Mouse (Mus musculus) myocyte (in vitro differentiated cells): ENCODE results near the gene Snapc5.

Experiments
- CEBPB ChIP-seq: IDR thresholded peaks from 2 replicates; pipeline ENCODE4 v1.6.1; 2011; ENCODE audit warnings: mild to moderate bottlenecking, moderate library complexity; ENCODE audit not compliant: poor library complexity, insufficient read depth, severe bottlenecking
- E2F4 ChIP-seq: IDR thresholded peaks from one replicate; pipeline ENCODE4 v1.6.1; 2011; ENCODE audit warnings: mild to moderate bottlenecking, control low read depth, moderate library complexity; ENCODE audit not compliant: insufficient read depth
- MYOD1 ChIP-seq, 3 experiments: IDR thresholded peaks; one replicate each; pipeline ENCODE4 v1.6.1; 2011; ENCODE audit warnings: control low read depth in 2 of 3, low read depth in 2 of 3, mild to moderate bottlenecking in 2 of 3, moderate library complexity in 1 of 3; ENCODE audit not compliant: insufficient read length in 2 of 3, control insufficient read depth in 1 of 3
- POLR2A ChIP-seq: IDR thresholded peaks from one replicate; pipeline ENCODE4 v1.6.1; 2011; ENCODE audit warnings: low read depth, mild to moderate bottlenecking, control low read depth, moderate library complexity; ENCODE audit not compliant: insufficient read length
- POLR2AphosphoS2 ChIP-seq: IDR thresholded peaks from one replicate; pipeline ENCODE4 v1.6.1; 2011; ENCODE audit warnings: low read depth, control low read depth; ENCODE audit not compliant: insufficient read length
- TCF12 ChIP-seq: IDR thresholded peaks from one replicate; pipeline ENCODE4 v1.6.1; 2011; ENCODE audit warnings: mild to moderate bottlenecking, control low read depth; ENCODE audit not compliant: poor library complexity, insufficient read depth, severe bottlenecking
- USF1 ChIP-seq: IDR thresholded peaks from one replicate; pipeline ENCODE4 v1.6.1; 2011; ENCODE audit warnings: low read depth, mild to moderate bottlenecking, control low read depth, moderate library complexity

DNA sequence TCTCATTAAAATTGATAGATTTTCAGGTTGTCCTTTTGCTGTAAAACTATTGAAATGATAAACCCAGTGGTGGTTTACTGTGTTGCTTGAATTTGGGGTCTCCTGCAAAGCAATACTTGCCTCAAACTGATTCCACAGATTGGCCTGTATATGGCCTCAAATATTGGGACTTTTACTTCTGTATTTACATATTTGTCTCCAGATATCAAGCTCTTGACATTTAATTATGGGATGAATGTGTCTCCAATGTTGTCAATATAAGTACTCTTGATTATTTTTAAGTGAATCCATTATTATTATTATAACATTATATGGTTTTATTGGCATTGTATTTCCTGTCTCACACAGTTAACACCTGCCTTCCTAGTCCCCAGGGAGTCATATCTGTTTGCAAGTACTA is 4.7 kb upstream of the Snapc5 start:
- no peak for TF ChIP-seq POLR2A
- TF ChIP-seq MYOD1 (IDR thresholded peaks at IDR 0.05; ENCODE audit: control insufficient read depth in 1 of 3, insufficient read length in 2 of 3, low read depth in 2 of 3) = no peak
- no peak for TF ChIP-seq USF1
- TF ChIP-seq CEBPB = no peak
- no peak for TF ChIP-seq POLR2AphosphoS2
- TF ChIP-seq TCF12 = no peak
- no peak for TF ChIP-seq E2F4
